Mouse (Mus musculus) kidney, postnatal 0 days (tissue): ENCODE measurements around the gene Tesk1. TPM values are rescaled to one million over a fixed set of nuclear protein-coding genes. Genes with fewer than 3 reads are reported as not detected.

Experiments
- ATAC-seq: fragments of 200-750 bp; cut with Nextera tagmentation; replicated peaks from 2 replicates; pipeline ENCODE4 v1.8.0; 2017; ENCODE audit warnings: low read depth, moderate number of reproducible peaks, moderate TSS enrichment, moderate library complexity; ENCODE audit not compliant: low FRiP score
- DNase-seq: peaks from one replicate; pipeline ENCODE4 v3.0.0-alpha.2; 2016; ENCODE audit warnings: low spot score
- H3K27ac ChIP-seq: fragments of 300-500 bp; sonication (generic); 2 replicates; pipeline ENCODE4 v1.5.1; 2014; ENCODE audit warnings: mild to moderate bottlenecking
- H3K27me3 ChIP-seq: fragments of 300-500 bp; sonication (generic); 2 replicates; pipeline ENCODE4 v1.6.1; 2014; ENCODE audit warnings: low read length, mixed read lengths; ENCODE audit not compliant: insufficient read depth
- H3K36me3 ChIP-seq: fragments of 300-500 bp; sonication (generic); 2 replicates; pipeline ENCODE4 v1.6.1; 2014; ENCODE audit warnings: low read length, mixed read lengths; ENCODE audit not compliant: insufficient read depth
- H3K4me1 ChIP-seq: fragments of 300-500 bp; sonication (generic); replicated peaks from 2 replicates; pipeline ENCODE4 v1.6.1; 2014; ENCODE audit warnings: antibody characterized with exemption, low read length, mixed read lengths; ENCODE audit not compliant: insufficient read depth
- H3K4me2 ChIP-seq: fragments of 300-500 bp; sonication (generic); 2 replicates; pipeline ENCODE4 v1.6.1; 2014; ENCODE audit warnings: mild to moderate bottlenecking, low read length, moderate library complexity, mixed read lengths
- H3K4me3 ChIP-seq: fragments of 300-500 bp; sonication (generic); replicated peaks from 2 replicates; pipeline ENCODE4 v1.5.1; 2014; ENCODE audit warnings: low read depth, low read length
- H3K9ac ChIP-seq: fragments of 300-500 bp; sonication (generic); 2 replicates; pipeline ENCODE4 v1.6.1; 2014; ENCODE audit warnings: low read depth, low read length
- H3K9me3 ChIP-seq: fragments of 300-500 bp; sonication (generic); replicated peaks from 2 replicates; pipeline ENCODE4 v1.6.1; 2016; ENCODE audit warnings: low read length, inconsistent platforms, mixed read lengths
- CTCF ChIP-seq: IDR thresholded peaks from 2 replicates; pipeline ENCODE4 v1.5.1; 2016; ENCODE audit warnings: antibody characterized with exemption, low read depth, mild to moderate bottlenecking, moderate library complexity
- WGBS: fragments of 180-500 bp; shearing (Covaris S2); extraction: QIAGEN DNeasy Blood & Tissue Kit; methylation state at CpG from one replicate; pipeline ENCODE4 v1.1.7; 2014; 5-methylcytosine and 5-hydroxymethylcytosine counted together
- polyA plus RNA-seq: library from polyadenylated mRNA; unstranded; fragments of >200 nt; fragmentation: Nextera tagmentation; extraction: Ambion mirVana; gene quantifications from 2 replicates; pipeline ENCODE4 v1.2.1, GENCODE M21; 2015

The Tesk1 gene
- polyA plus RNA-seq = 7.8 and 9.1 TPM in 2 replicates

- TF ChIP-seq CTCF = no peak
- H3K9ac ChIP-seq = peak within 1 kb of the TSS; percentile 97
- ATAC-seq (no peak), DNase-seq (no peak)
- H3K4me2 ChIP-seq = peak within 1 kb of the TSS; percentile 97
- 31% methylated on average over 4 of the region's 4 CpGs for WGBS
- peak within 1 kb of the TSS; percentile 79 for H3K4me3 ChIP-seq
- H3K27me3 ChIP-seq = no peaks in the 10 kb centered on the region
- no peaks in the 10 kb centered on the region for H3K9me3 ChIP-seq
- H3K36me3 ChIP-seq = peaks cover 12% of the 10 kb centered on the region
- peaks cover 8% of the 10 kb centered on the region; the same call in 1 of the 2 replicates for H3K4me1 ChIP-seq
- H3K27ac ChIP-seq = peak within 1 kb of the TSS; percentile 96
Measured at GRCm38 (mm10) chr4:43441639-43442038, at the start of gene Tesk1. TSS of gene Tesk1 (plus strand) at chr4:43441939.

- Histone ChIP-seq H3K27me3 (no peaks in the 10 kb centered on the region), H3K4me2 (0 out of 2 replicates have a peak overlapping the region, but pooled peaks have one; percentile 21), H3K9me3 (no peaks in the 10 kb centered on the region), H3K4me3 (no peak overlapping the region), H3K9ac (no peak overlapping the region; the same call in none of the 2 replicates), H3K36me3 (no peaks in the 10 kb centered on the region), H3K4me1 (peaks cover 28% of the 10 kb centered on the region), H3K27ac (peak overlapping the region; percentile 89)
- TF ChIP-seq CTCF = peak; percentile 19; the same call in 1 of the 2 replicates
- 13% methylated on average over 15 of the region's 15 CpGs for WGBS
- peak; percentile 84 for ATAC-seq
- peak; percentile 98 for DNase-seq
Measured at GRCm38 (mm10) chr4:43394345-43394891, 47.3 kb upstream of the Tesk1 start.

- peaks cover 36% of the 10 kb centered on the region for H3K4me1 ChIP-seq
- ATAC-seq (no peak), DNase-seq (no peak)
- 76% methylated on average over 5 of the region's 5 CpGs for WGBS
- no peak for TF ChIP-seq CTCF
- H3K4me3 ChIP-seq = no peak overlapping the region
- no peak overlapping the region; the same call in 1 of the 2 replicates for H3K9ac ChIP-seq
- no peaks in the 10 kb centered on the region for H3K27me3 ChIP-seq
- H3K36me3 ChIP-seq = no peaks in the 10 kb centered on the region
- H3K4me2 ChIP-seq = 0 out of 2 replicates have a peak overlapping the region, but pooled peaks have one; percentile 21
- no peaks in the 10 kb centered on the region for H3K9me3 ChIP-seq
- H3K27ac ChIP-seq = peak overlapping the region; percentile 89
Measured at GRCm38 (mm10) chr4:43395147-43395546, 46.6 kb upstream of the Tesk1 start.

GRCm38 (mm10) chr4:43395836-43396235 lies 45.9 kb upstream of the Tesk1 start:
- Histone ChIP-seq H3K27ac (no peak overlapping the region), H3K9me3 (no peaks in the 10 kb centered on the region), H3K36me3 (no peaks in the 10 kb centered on the region), H3K27me3 (no peaks in the 10 kb centered on the region), H3K9ac (no peak overlapping the region), H3K4me3 (no peak overlapping the region), H3K4me2 (no peak overlapping the region), H3K4me1 (peaks cover 39% of the 10 kb centered on the region)
- ATAC-seq (no peak), DNase-seq (no peak)
- no peak for TF ChIP-seq CTCF
- 69% methylated on average over 9 of the region's 9 CpGs for WGBS

- 91% methylated on average over 5 of the region's 5 CpGs for WGBS
Measured at GRCm38 (mm10) chr4:43396381-43396780, 45.4 kb upstream of the Tesk1 start.

GRCm38 (mm10) chr4:43398014-43398413 lies 43.7 kb upstream of the Tesk1 start:
- no peak for ATAC-seq
- no peak for TF ChIP-seq CTCF
- H3K36me3 ChIP-seq = no peaks in the 10 kb centered on the region
- DNase-seq = no peak
- WGBS = 67% methylated on average over 4 of the region's 4 CpGs
- H3K4me2 ChIP-seq = no peak overlapping the region
- H3K27me3 ChIP-seq = no peaks in the 10 kb centered on the region
- peak overlapping the region; percentile 66; the same call in 1 of the 2 replicates for H3K27ac ChIP-seq
- H3K9ac ChIP-seq = no peak overlapping the region
- H3K9me3 ChIP-seq = no peaks in the 10 kb centered on the region
- peaks cover 49% of the 10 kb centered on the region for H3K4me1 ChIP-seq
- no peak overlapping the region for H3K4me3 ChIP-seq

More at GRCm38 (mm10) chr4:43396381-43396780, 45.4 kb upstream of the Tesk1 start:
- no peaks in the 10 kb centered on the region for H3K9me3 ChIP-seq
- H3K4me3 ChIP-seq = no peak overlapping the region
- no peaks in the 10 kb centered on the region for H3K36me3 ChIP-seq
- DNase-seq (no peak), ATAC-seq (no peak)
- no peak overlapping the region for H3K27ac ChIP-seq
- H3K9ac ChIP-seq = no peak overlapping the region
- H3K27me3 ChIP-seq = no peaks in the 10 kb centered on the region
- H3K4me2 ChIP-seq = no peak overlapping the region
- H3K4me1 ChIP-seq = peaks cover 44% of the 10 kb centered on the region
- TF ChIP-seq CTCF = no peak
